Mouse (Mus musculus): Measurements from ENCODE around the gene Tcstv1. TPM values are rescaled to one million over a fixed set of nuclear protein-coding genes. Genes with fewer than 3 reads are reported as not detected.
"Not testable (repeated sequence)": the region's sequence is repeated elsewhere in the genome, so short reads cannot be mapped to it uniquely, and the experiment has no call there.

Tcstv1 gene
- total RNA-seq (2012; rRNA removed) (not detected in 2 replicates), total RNA-seq (2014; rRNA removed) (not detected in 2 replicates), polyA plus RNA-seq (2012; ENCODE audit: insufficient read length, low read depth) (not detected in 2 replicates)

- dilution Hi-C loops (cut with MboI; ENCODE audit: extremely low pct_ligation_motif_present, extremely low pct_unique_long_range_greater_than_20kb, low sequenced_read_pairs); H3K79me2 ChIP-seq (replicated peaks; ENCODE audit: control insufficient read depth, extremely low read depth, insufficient read depth, poor library complexity, severe bottlenecking); H3K4me1 ChIP-seq (ENCODE audit: control insufficient read depth in 1 of 2, insufficient read depth in 2 of 2); DNase-seq (ENCODE audit: extremely low read depth); H3K27ac ChIP-seq (ENCODE audit: insufficient read depth, low read depth); H3K4me3 ChIP-seq (replicated peaks in 1 of 3; ENCODE audit: low read depth in 2 of 3, low read length in 2 of 3, poor library complexity in 1 of 3); H3K9me3 ChIP-seq (replicated peaks; ENCODE audit: low read length); H3K9ac ChIP-seq (ENCODE audit: insufficient read depth, low read depth); H3K27me3 ChIP-seq (replicated peaks); H3K36me3 ChIP-seq (replicated peaks in 1 of 2; ENCODE audit: control insufficient read depth in 1 of 2, insufficient read depth in 1 of 2, low read length in 1 of 2); in situ Hi-C loops (cut with MboI; ENCODE audit: low pct_ligation_motif_present, low pct_unique_long_range_greater_than_20kb, low sequenced_read_pairs); H3K4me2 ChIP-seq (ENCODE audit: insufficient read depth, low read depth, poor library complexity, severe bottlenecking): not testable (repeated sequence)
Measured at GRCm38 (mm10) chr13:119894685-119895084, at the start of gene Tcstv1. Gene Tcstv1 (minus strand): TSS chr13:119894785.

GRCm38 (mm10) chr13:119929172-119929571 is 34.6 kb upstream of the Tcstv1 start, which contains the start of gene Gm21761:
Gene Gm21761 (minus strand): TSS chr13:119929272.
- H3K4me2 ChIP-seq (ENCODE audit: insufficient read depth, low read depth, poor library complexity, severe bottlenecking); H3K27me3 ChIP-seq (replicated peaks); H3K4me3 ChIP-seq (replicated peaks in 1 of 3; ENCODE audit: low read depth in 2 of 3, low read length in 2 of 3, poor library complexity in 1 of 3); in situ Hi-C loops (cut with MboI; ENCODE audit: low pct_ligation_motif_present, low pct_unique_long_range_greater_than_20kb, low sequenced_read_pairs); H3K4me1 ChIP-seq (ENCODE audit: control insufficient read depth in 1 of 2, insufficient read depth in 2 of 2); H3K79me2 ChIP-seq (replicated peaks; ENCODE audit: control insufficient read depth, extremely low read depth, insufficient read depth, poor library complexity, severe bottlenecking); H3K27ac ChIP-seq (ENCODE audit: insufficient read depth, low read depth); DNase-seq (ENCODE audit: extremely low read depth); H3K36me3 ChIP-seq (replicated peaks in 1 of 2; ENCODE audit: control insufficient read depth in 1 of 2, insufficient read depth in 1 of 2, low read length in 1 of 2); H3K9ac ChIP-seq (ENCODE audit: insufficient read depth, low read depth); dilution Hi-C loops (cut with MboI; ENCODE audit: extremely low pct_ligation_motif_present, extremely low pct_unique_long_range_greater_than_20kb, low sequenced_read_pairs); H3K9me3 ChIP-seq (replicated peaks; ENCODE audit: low read length): not testable (repeated sequence)

- H3K9ac ChIP-seq (ENCODE audit: insufficient read depth, low read depth); H3K4me1 ChIP-seq (ENCODE audit: control insufficient read depth in 1 of 2, insufficient read depth in 2 of 2); in situ Hi-C loops (cut with MboI; ENCODE audit: low pct_ligation_motif_present, low pct_unique_long_range_greater_than_20kb, low sequenced_read_pairs); H3K79me2 ChIP-seq (replicated peaks; ENCODE audit: control insufficient read depth, extremely low read depth, insufficient read depth, poor library complexity, severe bottlenecking); H3K9me3 ChIP-seq (replicated peaks; ENCODE audit: low read length); H3K27ac ChIP-seq (ENCODE audit: insufficient read depth, low read depth); H3K4me3 ChIP-seq (replicated peaks in 1 of 3; ENCODE audit: low read depth in 2 of 3, low read length in 2 of 3, poor library complexity in 1 of 3); DNase-seq (ENCODE audit: extremely low read depth); H3K27me3 ChIP-seq (replicated peaks); dilution Hi-C loops (cut with MboI; ENCODE audit: extremely low pct_ligation_motif_present, extremely low pct_unique_long_range_greater_than_20kb, low sequenced_read_pairs); H3K36me3 ChIP-seq (replicated peaks in 1 of 2; ENCODE audit: control insufficient read depth in 1 of 2, insufficient read depth in 1 of 2, low read length in 1 of 2); H3K4me2 ChIP-seq (ENCODE audit: insufficient read depth, low read depth, poor library complexity, severe bottlenecking): not testable (repeated sequence)
Measured at GRCm38 (mm10) chr13:119924597-119925340, 30.2 kb upstream of the Tcstv1 start.

- H3K79me2 ChIP-seq (replicated peaks; ENCODE audit: control insufficient read depth, extremely low read depth, insufficient read depth, poor library complexity, severe bottlenecking); H3K27me3 ChIP-seq (replicated peaks); H3K4me1 ChIP-seq (ENCODE audit: control insufficient read depth in 1 of 2, insufficient read depth in 2 of 2); dilution Hi-C loops (cut with MboI; ENCODE audit: extremely low pct_ligation_motif_present, extremely low pct_unique_long_range_greater_than_20kb, low sequenced_read_pairs); H3K9me3 ChIP-seq (replicated peaks; ENCODE audit: low read length); in situ Hi-C loops (cut with MboI; ENCODE audit: low pct_ligation_motif_present, low pct_unique_long_range_greater_than_20kb, low sequenced_read_pairs); H3K36me3 ChIP-seq (replicated peaks in 1 of 2; ENCODE audit: control insufficient read depth in 1 of 2, insufficient read depth in 1 of 2, low read length in 1 of 2): not testable (repeated sequence)
- peak; percentile 64 for TF ChIP-seq EP300 (IDR thresholded peaks at IDR 0.05; ENCODE audit: low read length)
- 0 out of 2 replicates have a peak, but pooled peaks have one; percentile 7 for TF ChIP-seq NELFE (IDR thresholded peaks at IDR 0.05; ENCODE audit: low read depth, low read length)
- peak; percentile 75 for TF ChIP-seq TCF12 (IDR thresholded peaks at IDR 0.05; ENCODE audit: low read depth, low read length)
- peak; percentile 67 for TF ChIP-seq TBP (conservative IDR thresholded peaks at IDR 0.05; ENCODE audit: low read depth, low read length)
- TF ChIP-seq ZNF384 (IDR thresholded peaks at IDR 0.05; ENCODE audit: low read depth, low read length), result peak; percentile 77; the same call in 1 of the 2 replicates
- H3K4me3 ChIP-seq (replicated peaks in 1 of 3; ENCODE audit: low read depth in 2 of 3, low read length in 2 of 3, poor library complexity in 1 of 3), result peak overlapping the region in 1 of 3 experiments; percentile 8
- DNase-seq (ENCODE audit: extremely low read depth), result peak; percentile 79
- peak overlapping the region; percentile 56; the same call in 1 of the 2 replicates for H3K9ac ChIP-seq (ENCODE audit: insufficient read depth, low read depth)
- H3K4me2 ChIP-seq (ENCODE audit: insufficient read depth, low read depth, poor library complexity, severe bottlenecking), result peak overlapping the region; percentile 67
- peak overlapping the region; percentile 100 for H3K27ac ChIP-seq (ENCODE audit: insufficient read depth, low read depth)
Measured at GRCm38 (mm10) chr13:119916966-119917722, 22.6 kb upstream of the Tcstv1 start.
